Mouse (Mus musculus) E14TG2a.4 (cell line): ENCODE measurements around the gene Gpc6.

Source experiments
- H3K27me3 ChIP-seq: 2 replicates; pipeline ENCODE4 v1.6.1; 2014; ENCODE audit warnings: low read length, control low read depth; ENCODE audit not compliant: insufficient read depth
- H3K36me3 ChIP-seq: 2 replicates; pipeline ENCODE4 v1.6.1; 2014; ENCODE audit warnings: low read length, control low read depth; ENCODE audit not compliant: insufficient read depth
- H3K4me1 ChIP-seq: replicated peaks from 2 replicates; pipeline ENCODE4 v1.6.1; 2014; ENCODE audit warnings: low read depth, low read length, control low read depth
- H3K4me3 ChIP-seq: replicated peaks from 2 replicates; pipeline ENCODE4 v1.5.1; 2014; ENCODE audit warnings: mild to moderate bottlenecking, low read length
- H3K9me3 ChIP-seq: 2 replicates; pipeline ENCODE4 v1.6.1; 2014; ENCODE audit warnings: low read length, control low read depth
- CTCF ChIP-seq: conservative IDR thresholded peaks from 2 replicates; pipeline ENCODE4 v1.5.1; 2014; ENCODE audit warnings: low read length
- NANOG ChIP-seq: IDR thresholded peaks from 2 replicates; pipeline ENCODE4 v1.6.1; 2014; ENCODE audit warnings: borderline replicate concordance, low read length, mixed read lengths
- POU5F1 ChIP-seq: IDR thresholded peaks from 2 replicates; pipeline ENCODE4 v1.6.1; 2014; ENCODE audit warnings: low read length, borderline replicate concordance

Gene Gpc6

DNA sequence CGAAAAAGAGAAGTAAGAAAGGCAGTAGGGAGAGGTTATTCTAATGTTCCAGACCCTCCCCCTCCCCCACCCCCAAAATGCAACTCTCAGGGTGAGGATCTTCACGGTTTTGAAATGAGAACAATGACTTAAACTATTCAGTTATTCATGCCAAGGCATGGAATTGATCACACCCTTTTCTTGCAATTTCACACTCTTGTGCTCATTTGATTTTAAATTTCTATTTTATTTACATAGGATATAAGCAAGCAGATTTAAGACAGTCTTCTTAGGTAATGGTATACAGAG is 379.6 kb downstream of the Gpc6 start:
- no peak for TF ChIP-seq NANOG
- no peak for TF ChIP-seq CTCF

DNA sequence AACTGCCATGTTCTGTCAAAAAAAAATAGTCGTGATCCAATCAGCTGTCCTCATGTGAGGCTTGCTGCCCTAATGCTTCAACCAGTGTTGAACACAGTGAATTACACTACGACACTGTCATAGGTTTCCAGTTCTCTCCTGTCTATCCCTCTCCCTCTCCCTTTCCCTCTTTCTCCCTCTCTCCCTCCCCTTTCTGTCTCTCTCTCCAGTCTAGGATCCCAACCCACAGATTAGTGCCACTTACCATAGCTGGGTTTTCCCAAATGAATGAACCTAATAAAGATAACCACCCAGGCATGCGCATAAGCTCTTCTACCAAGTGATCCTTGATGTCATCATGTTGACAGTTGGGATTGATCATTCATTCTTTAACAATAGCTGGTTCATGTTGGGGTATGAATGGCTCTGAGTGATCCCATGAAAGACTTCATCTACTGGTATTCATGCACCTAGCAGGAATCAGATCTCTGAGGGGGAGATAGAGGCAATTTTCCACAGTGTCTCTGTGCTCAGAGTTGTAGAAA is 384.9 kb downstream of the Gpc6 start:
- no peaks in the 10 kb centered on the region for H3K4me1 ChIP-seq
- TF ChIP-seq NANOG (no peak), POU5F1 (no peak), CTCF (no peak)
- H3K4me3 ChIP-seq: no peak overlapping the region
- H3K9me3 ChIP-seq: no peaks in the 10 kb centered on the region
- no peaks in the 10 kb centered on the region for H3K27me3 ChIP-seq
- no peaks in the 10 kb centered on the region for H3K36me3 ChIP-seq

More for the DNA sequence above, 379.6 kb downstream of the Gpc6 start:
- H3K4me1 ChIP-seq: no peaks in the 10 kb centered on the region
- no peaks in the 10 kb centered on the region for H3K36me3 ChIP-seq
- peaks cover 8% of the 10 kb centered on the region for H3K9me3 ChIP-seq
- H3K27me3 ChIP-seq: no peaks in the 10 kb centered on the region
- no peak overlapping the region for H3K4me3 ChIP-seq

DNA sequence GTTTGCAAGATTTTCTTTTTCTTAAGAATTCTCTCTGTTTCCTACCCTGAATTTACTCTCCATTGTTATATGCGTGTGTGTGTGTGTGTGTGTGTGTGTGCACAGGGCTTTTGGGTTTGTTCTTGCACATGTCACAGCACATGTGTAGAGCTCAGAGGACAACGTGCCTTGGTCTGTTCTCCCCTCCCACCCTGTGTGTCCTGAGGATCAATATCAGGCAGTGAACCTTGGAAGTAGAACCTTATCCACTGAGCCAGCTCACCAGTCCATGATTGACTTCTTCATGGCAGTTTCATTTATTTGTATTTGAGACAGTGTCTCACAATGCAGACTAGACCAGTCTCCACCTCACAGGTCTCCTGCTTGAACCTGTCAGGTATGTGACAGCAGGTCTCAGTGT is 399.1 kb downstream of the Gpc6 start:
- Histone ChIP-seq H3K9me3 (no peaks in the 10 kb centered on the region), H3K27me3 (no peaks in the 10 kb centered on the region), H3K4me3 (no peak overlapping the region), H3K36me3 (no peaks in the 10 kb centered on the region), H3K4me1 (no peaks in the 10 kb centered on the region)
- TF ChIP-seq CTCF: no peak
- no peak for TF ChIP-seq NANOG
- no peak for TF ChIP-seq POU5F1

GRCm38 (mm10) chr14:117332256-117332655 is 407.1 kb downstream of the Gpc6 start:
- H3K9me3 ChIP-seq: no peaks in the 10 kb centered on the region
- TF ChIP-seq POU5F1 (no peak), NANOG (no peak), CTCF (no peak)

DNA sequence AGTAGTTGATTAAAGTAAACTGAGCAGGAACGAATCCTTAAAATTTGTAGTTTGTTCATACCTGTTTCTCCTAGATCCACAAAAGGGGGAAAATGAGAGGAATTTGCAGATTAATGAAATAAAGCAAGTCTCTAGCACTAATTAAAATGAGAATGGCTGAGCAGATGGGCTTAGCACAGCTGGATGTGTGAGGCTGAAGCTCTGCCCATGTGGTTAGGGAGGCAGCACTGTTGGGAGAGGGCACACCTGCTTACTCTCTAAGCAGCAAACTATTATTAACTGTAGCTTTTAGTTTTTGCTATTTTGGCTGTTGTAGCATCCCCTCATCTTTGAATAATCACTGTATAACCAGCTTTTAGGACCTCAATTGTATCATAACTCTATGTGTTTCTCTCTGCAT is 412.2 kb downstream of the Gpc6 start:
- TF ChIP-seq POU5F1 (no peak), NANOG (peak; percentile 15; the same call in 1 of the 2 replicates), CTCF (no peak)
- no peaks in the 10 kb centered on the region for H3K9me3 ChIP-seq

More at GRCm38 (mm10) chr14:117332256-117332655, 407.1 kb downstream of the Gpc6 start:
- H3K27me3 ChIP-seq: no peaks in the 10 kb centered on the region
- H3K36me3 ChIP-seq: no peaks in the 10 kb centered on the region
- no peak overlapping the region for H3K4me3 ChIP-seq
- H3K4me1 ChIP-seq: peaks cover 8% of the 10 kb centered on the region

DNA sequence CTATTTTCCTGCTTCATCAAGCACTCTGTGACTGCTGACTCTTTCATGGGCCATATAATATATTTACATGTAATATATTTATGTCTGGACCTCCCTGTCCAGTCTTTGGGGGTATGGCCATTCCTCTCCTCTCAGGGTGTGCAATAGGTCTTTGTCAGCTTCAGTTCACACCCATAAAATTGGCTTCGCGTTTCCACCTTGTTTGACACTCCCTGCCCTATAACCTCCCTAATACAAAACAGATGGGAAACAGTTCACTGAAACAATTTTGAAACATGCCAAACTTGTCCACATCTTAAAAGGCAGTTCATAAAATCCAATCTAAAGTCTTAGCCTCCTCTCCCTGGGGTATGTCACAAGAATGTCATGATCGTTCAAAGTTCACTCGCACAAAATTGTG is 415.4 kb downstream of the Gpc6 start:
- H3K36me3 ChIP-seq: no peaks in the 10 kb centered on the region
- H3K4me1 ChIP-seq: peaks cover 9% of the 10 kb centered on the region
- H3K4me3 ChIP-seq: no peak overlapping the region
- TF ChIP-seq NANOG (no peak), CTCF (no peak), POU5F1 (no peak)
- no peaks in the 10 kb centered on the region for H3K27me3 ChIP-seq
- H3K9me3 ChIP-seq: no peaks in the 10 kb centered on the region

More for the DNA sequence above, 412.2 kb downstream of the Gpc6 start:
- Histone ChIP-seq H3K27me3 (no peaks in the 10 kb centered on the region), H3K4me3 (no peak overlapping the region), H3K4me1 (peaks cover 9% of the 10 kb centered on the region), H3K36me3 (no peaks in the 10 kb centered on the region)

- H3K4me3 ChIP-seq: no peak overlapping the region
- TF ChIP-seq POU5F1: no peak
- TF ChIP-seq NANOG: no peak
- TF ChIP-seq CTCF: no peak
These were observed 419.4 kb downstream of the Gpc6 start for GRCm38 (mm10) chr14:117344505-117344904.

GRCm38 (mm10) chr14:117346372-117346885 is 421.3 kb downstream of the Gpc6 start:
- TF ChIP-seq NANOG (no peak), CTCF (no peak)
- H3K9me3 ChIP-seq: no peaks in the 10 kb centered on the region
- no peaks in the 10 kb centered on the region for H3K36me3 ChIP-seq
- H3K4me3 ChIP-seq: no peak overlapping the region
- no peaks in the 10 kb centered on the region for H3K27me3 ChIP-seq
- H3K4me1 ChIP-seq: no peaks in the 10 kb centered on the region

More at GRCm38 (mm10) chr14:117344505-117344904, 419.4 kb downstream of the Gpc6 start:
- Histone ChIP-seq H3K4me1 (no peaks in the 10 kb centered on the region), H3K36me3 (no peaks in the 10 kb centered on the region), H3K27me3 (no peaks in the 10 kb centered on the region), H3K9me3 (no peaks in the 10 kb centered on the region)

DNA sequence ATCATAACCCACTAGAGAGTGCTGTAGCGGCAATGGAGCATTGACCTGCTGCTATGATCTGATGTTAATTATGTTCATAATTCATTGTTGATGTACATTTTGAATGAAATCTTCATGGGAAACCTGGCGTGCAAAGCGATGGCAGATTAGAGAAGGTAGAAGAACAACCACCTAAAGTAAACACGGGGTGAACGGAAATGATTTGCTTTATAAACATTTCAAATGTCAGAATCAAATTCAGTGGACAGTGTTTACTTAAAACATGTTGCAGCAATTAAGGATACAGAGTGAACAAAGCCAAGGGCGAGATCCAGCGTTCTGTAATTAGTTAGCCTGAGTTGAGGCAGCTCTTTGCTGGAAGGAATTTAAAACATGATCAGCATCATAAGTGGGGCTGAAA is 426.2 kb downstream of the Gpc6 start:
- Histone ChIP-seq H3K9me3 (no peaks in the 10 kb centered on the region), H3K36me3 (no peaks in the 10 kb centered on the region), H3K27me3 (no peaks in the 10 kb centered on the region), H3K4me3 (no peak overlapping the region), H3K4me1 (no peaks in the 10 kb centered on the region)
- TF ChIP-seq NANOG (no peak), POU5F1 (no peak)
